Mouse (Mus musculus): Measurements from ENCODE around the gene Tnxb. TPM values are rescaled to one million over a fixed set of nuclear protein-coding genes. Genes with fewer than 3 reads are reported as not detected.

The Tnxb gene
- polyA plus RNA-seq, 1 experiment from 2014 or later = 0.10 TPM

- no peak overlapping the region for H3K4me2 ChIP-seq
- DNase-seq (ENCODE audit: low spot score) (no peak), ATAC-seq (replicated peaks; ENCODE audit: low FRiP score) (no peak)
- no peaks in the 10 kb centered on the region for H3K9me3 ChIP-seq (ENCODE audit: control insufficient read depth, low read length)
- H3K4me3 ChIP-seq (ENCODE audit: low read depth, low read length) = no peak overlapping the region
- no peaks in the 10 kb centered on the region for H3K36me3 ChIP-seq (ENCODE audit: control insufficient read depth, insufficient read depth, low read length)
- H3K27ac ChIP-seq (ENCODE audit: low read depth, low read length) = no peak overlapping the region
- WGBS = 60% methylated on average over 11 of the region's 11 CpGs
- H3K27me3 ChIP-seq (replicated peaks; ENCODE audit: control insufficient read depth, insufficient read depth, low read length) = peaks cover 38% of the 10 kb centered on the region
- H3K9ac ChIP-seq (ENCODE audit: low read depth, low read length) = no peak overlapping the region
- no peaks in the 10 kb centered on the region for H3K4me1 ChIP-seq (replicated peaks; ENCODE audit: control insufficient read depth, insufficient read depth, low read length)
These were observed 11.7 kb downstream of the Tnxb start for GRCm38 (mm10) chr17:34681881-34682536.

- H3K36me3 ChIP-seq (ENCODE audit: control insufficient read depth, insufficient read depth, low read length) = no peaks in the 10 kb centered on the region
- H3K4me2 ChIP-seq = no peak overlapping the region
- DNase-seq (ENCODE audit: low spot score) = no peak
- H3K9me3 ChIP-seq (ENCODE audit: control insufficient read depth, low read length) = no peaks in the 10 kb centered on the region
- 74% methylated on average over 8 of the region's 8 CpGs for WGBS
- no peaks in the 10 kb centered on the region for H3K4me1 ChIP-seq (replicated peaks; ENCODE audit: control insufficient read depth, insufficient read depth, low read length)
- H3K27ac ChIP-seq (ENCODE audit: low read depth, low read length) = no peak overlapping the region
- no peak for ATAC-seq (replicated peaks; ENCODE audit: low FRiP score)
- no peak overlapping the region for H3K4me3 ChIP-seq (ENCODE audit: low read depth, low read length)
- peaks cover 34% of the 10 kb centered on the region for H3K27me3 ChIP-seq (replicated peaks; ENCODE audit: control insufficient read depth, insufficient read depth, low read length)
- no peak overlapping the region for H3K9ac ChIP-seq (ENCODE audit: low read depth, low read length)
These were observed 12.8 kb downstream of the Tnxb start for GRCm38 (mm10) chr17:34683179-34683578.

GRCm38 (mm10) chr17:34683686-34684220 lies 13.4 kb downstream of the Tnxb start:
- no peaks in the 10 kb centered on the region for H3K36me3 ChIP-seq (ENCODE audit: control insufficient read depth, insufficient read depth, low read length)
- DNase-seq (ENCODE audit: low spot score) (no peak), ATAC-seq (replicated peaks; ENCODE audit: low FRiP score) (no peak)
- H3K27ac ChIP-seq (ENCODE audit: low read depth, low read length) = no peak overlapping the region
- H3K4me3 ChIP-seq (ENCODE audit: low read depth, low read length) = no peak overlapping the region
- 69% methylated on average over 10 of the region's 10 CpGs for WGBS
- H3K4me2 ChIP-seq = no peak overlapping the region
- H3K9me3 ChIP-seq (ENCODE audit: control insufficient read depth, low read length) = no peaks in the 10 kb centered on the region
- no peaks in the 10 kb centered on the region for H3K4me1 ChIP-seq (replicated peaks; ENCODE audit: control insufficient read depth, insufficient read depth, low read length)
- peaks cover 28% of the 10 kb centered on the region for H3K27me3 ChIP-seq (replicated peaks; ENCODE audit: control insufficient read depth, insufficient read depth, low read length)
- H3K9ac ChIP-seq (ENCODE audit: low read depth, low read length) = no peak overlapping the region

GRCm38 (mm10) chr17:34684253-34684893 lies 14.0 kb downstream of the Tnxb start:
- H3K9me3 ChIP-seq (ENCODE audit: control insufficient read depth, low read length) = no peaks in the 10 kb centered on the region
- no peak overlapping the region for H3K9ac ChIP-seq (ENCODE audit: low read depth, low read length)
- H3K36me3 ChIP-seq (ENCODE audit: control insufficient read depth, insufficient read depth, low read length) = no peaks in the 10 kb centered on the region
- peaks cover 22% of the 10 kb centered on the region for H3K27me3 ChIP-seq (replicated peaks; ENCODE audit: control insufficient read depth, insufficient read depth, low read length)
- H3K4me2 ChIP-seq = no peak overlapping the region
- 62% methylated on average over 9 of the region's 9 CpGs for WGBS
- DNase-seq (ENCODE audit: low spot score) (no peak), ATAC-seq (replicated peaks; ENCODE audit: low FRiP score) (no peak)
- no peak overlapping the region for H3K27ac ChIP-seq (ENCODE audit: low read depth, low read length)
- H3K4me1 ChIP-seq (replicated peaks; ENCODE audit: control insufficient read depth, insufficient read depth, low read length) = no peaks in the 10 kb centered on the region
- no peak overlapping the region for H3K4me3 ChIP-seq (ENCODE audit: low read depth, low read length)

- Histone ChIP-seq H3K4me2 (no peak overlapping the region), H3K4me3 (ENCODE audit: low read depth, low read length) (no peak overlapping the region), H3K27me3 (replicated peaks; ENCODE audit: control insufficient read depth, insufficient read depth, low read length) (peaks cover 11% of the 10 kb centered on the region), H3K9me3 (ENCODE audit: control insufficient read depth, low read length) (no peaks in the 10 kb centered on the region), H3K36me3 (ENCODE audit: control insufficient read depth, insufficient read depth, low read length) (no peaks in the 10 kb centered on the region), H3K27ac (ENCODE audit: low read depth, low read length) (no peak overlapping the region), H3K4me1 (replicated peaks; ENCODE audit: control insufficient read depth, insufficient read depth, low read length) (no peaks in the 10 kb centered on the region), H3K9ac (ENCODE audit: low read depth, low read length) (no peak overlapping the region)
- ATAC-seq (replicated peaks; ENCODE audit: low FRiP score) (no peak), DNase-seq (ENCODE audit: low spot score) (no peak)
- 70% methylated on average over 28 of the region's 28 CpGs for WGBS
These were observed 15.1 kb downstream of the Tnxb start for GRCm38 (mm10) chr17:34685120-34686110.

DNA sequence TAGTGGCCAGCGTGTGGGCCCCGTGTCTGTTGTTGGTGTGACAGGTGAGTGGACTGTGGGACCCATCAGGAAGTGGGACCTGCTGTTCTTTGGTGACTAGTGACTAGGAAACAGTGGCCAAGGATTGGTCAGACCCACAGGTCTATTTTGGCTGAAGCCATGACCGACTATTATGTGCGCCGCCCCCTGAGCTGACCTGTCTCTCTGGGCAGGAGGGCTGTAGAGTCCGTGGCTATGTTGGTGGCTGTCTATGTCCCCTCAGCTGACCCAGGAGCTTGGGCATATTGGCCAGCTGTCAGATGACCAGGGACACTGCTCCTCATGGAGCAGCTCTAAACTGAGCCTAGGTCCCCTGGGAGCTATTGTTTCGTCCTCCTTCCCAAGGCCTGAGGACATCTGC lies 18.6 kb downstream of the Tnxb start:
- DNase-seq (ENCODE audit: low spot score) (no peak), ATAC-seq (replicated peaks; ENCODE audit: low FRiP score) (no peak)
- Histone ChIP-seq H3K4me3 (ENCODE audit: low read depth, low read length) (no peak overlapping the region), H3K9me3 (ENCODE audit: control insufficient read depth, low read length) (no peaks in the 10 kb centered on the region), H3K4me2 (no peak overlapping the region), H3K27me3 (replicated peaks; ENCODE audit: control insufficient read depth, insufficient read depth, low read length) (no peaks in the 10 kb centered on the region), H3K9ac (ENCODE audit: low read depth, low read length) (no peak overlapping the region), H3K27ac (ENCODE audit: low read depth, low read length) (no peak overlapping the region), H3K4me1 (replicated peaks; ENCODE audit: control insufficient read depth, insufficient read depth, low read length) (no peaks in the 10 kb centered on the region), H3K36me3 (ENCODE audit: control insufficient read depth, insufficient read depth, low read length) (no peaks in the 10 kb centered on the region)
- WGBS = 86% methylated on average over 7 of the region's 7 CpGs

DNA sequence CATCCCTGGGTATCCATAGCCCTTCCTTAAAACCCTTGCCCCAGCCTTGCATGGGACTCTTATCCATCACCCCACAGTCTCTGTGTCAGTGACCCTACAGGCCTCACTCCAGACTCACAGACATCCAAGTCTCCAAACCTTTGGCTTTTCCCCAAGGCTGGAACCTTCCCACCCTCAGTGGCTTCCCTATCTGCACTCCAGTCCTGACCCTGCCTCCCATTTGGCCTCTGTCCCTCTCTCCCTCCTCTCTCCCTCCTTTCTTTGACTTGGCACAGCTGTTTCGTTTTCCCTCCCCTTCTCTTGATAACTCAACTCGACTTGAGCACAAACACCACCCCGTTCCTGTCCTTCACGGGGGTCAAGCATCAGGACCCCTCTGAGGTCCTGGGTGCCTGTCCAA lies 20.1 kb downstream of the Tnxb start:
- H3K36me3 ChIP-seq (ENCODE audit: control insufficient read depth, insufficient read depth, low read length) = no peaks in the 10 kb centered on the region
- H3K4me3 ChIP-seq (ENCODE audit: low read depth, low read length) = no peak overlapping the region
- H3K9ac ChIP-seq (ENCODE audit: low read depth, low read length) = no peak overlapping the region
- no peaks in the 10 kb centered on the region for H3K9me3 ChIP-seq (ENCODE audit: control insufficient read depth, low read length)
- H3K4me2 ChIP-seq = no peak overlapping the region
- no peak for ATAC-seq (replicated peaks; ENCODE audit: low FRiP score)
- 72% methylated on average over 4 of the region's 4 CpGs for WGBS
- H3K27me3 ChIP-seq (replicated peaks; ENCODE audit: control insufficient read depth, insufficient read depth, low read length) = no peaks in the 10 kb centered on the region
- no peak overlapping the region for H3K27ac ChIP-seq (ENCODE audit: low read depth, low read length)
- no peaks in the 10 kb centered on the region for H3K4me1 ChIP-seq (replicated peaks; ENCODE audit: control insufficient read depth, insufficient read depth, low read length)
- DNase-seq (ENCODE audit: low spot score) = no peak

DNA sequence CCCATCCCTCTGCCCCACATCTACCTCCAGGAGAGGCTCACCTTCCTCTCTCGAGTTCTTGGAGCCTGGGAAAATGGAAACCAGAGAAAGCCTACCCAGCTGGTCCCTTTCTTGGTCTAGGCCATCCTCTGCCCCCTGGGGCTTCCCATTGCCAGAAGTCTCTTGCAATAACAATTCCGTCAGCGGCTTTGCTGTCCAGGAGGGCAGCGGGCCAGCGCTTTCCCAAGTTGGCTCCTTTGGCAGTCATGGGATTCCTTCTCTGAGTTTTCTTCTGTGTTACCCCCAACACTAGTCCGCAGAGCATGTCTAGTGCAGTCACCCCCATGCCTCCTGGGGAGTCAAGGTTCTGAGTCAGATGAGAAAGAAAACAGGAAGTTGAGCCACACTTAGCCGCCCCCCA lies 22.6 kb downstream of the Tnxb start:
- Histone ChIP-seq H3K36me3 (ENCODE audit: control insufficient read depth, insufficient read depth, low read length) (no peaks in the 10 kb centered on the region), H3K27me3 (replicated peaks; ENCODE audit: control insufficient read depth, insufficient read depth, low read length) (no peaks in the 10 kb centered on the region), H3K4me2 (no peak overlapping the region), H3K4me1 (replicated peaks; ENCODE audit: control insufficient read depth, insufficient read depth, low read length) (no peaks in the 10 kb centered on the region), H3K9me3 (ENCODE audit: control insufficient read depth, low read length) (no peaks in the 10 kb centered on the region), H3K27ac (ENCODE audit: low read depth, low read length) (no peak overlapping the region), H3K9ac (ENCODE audit: low read depth, low read length) (no peak overlapping the region), H3K4me3 (ENCODE audit: low read depth, low read length) (no peak overlapping the region)
- WGBS = 75% methylated on average over 7 of the region's 7 CpGs
- ATAC-seq (replicated peaks; ENCODE audit: low FRiP score) (no peak), DNase-seq (ENCODE audit: low spot score) (no peak)
